Mouse (Mus musculus): ENCODE data around the gene Wdr64.

The Wdr64 gene

DNA sequence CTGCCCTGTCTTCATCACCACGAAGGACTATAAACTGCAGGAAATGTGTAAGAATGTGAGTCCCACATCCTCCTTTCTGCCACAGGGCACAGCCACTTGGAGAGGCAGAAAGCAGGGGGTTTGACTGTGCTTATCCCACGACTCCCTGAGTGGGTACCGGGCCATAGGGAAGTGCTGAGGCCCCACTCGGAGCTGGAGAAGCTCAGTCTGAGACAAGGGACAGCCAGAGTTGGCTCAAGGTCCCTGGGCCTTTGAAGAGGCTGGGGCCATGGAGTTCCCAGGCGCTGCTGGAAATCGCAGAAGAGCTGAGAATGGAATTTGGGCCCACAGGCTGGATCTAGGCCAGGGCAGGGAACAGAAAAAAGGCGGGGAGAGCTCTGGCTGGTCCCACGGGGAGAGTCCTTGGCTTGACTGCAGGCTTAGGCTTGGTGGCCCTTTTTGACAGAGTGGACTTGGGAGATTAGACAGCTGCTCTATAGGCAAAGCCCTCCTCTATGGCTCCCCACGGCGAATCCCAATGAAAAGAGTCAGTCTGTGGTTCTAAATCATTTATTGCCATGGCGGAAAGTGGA, 14.0 kb downstream of the Wdr64 start:
- intact Hi-C loops (cut with DNase I): no loop called here

- intact Hi-C loops (cut with DNase I): no loop called here
These were observed 18.4 kb downstream of the Wdr64 start for GRCm38 (mm10) chr1:175716832-175717231.

- intact Hi-C loops (cut with DNase I): no loop called here
These were observed 27.4 kb downstream of the Wdr64 start for GRCm38 (mm10) chr1:175725771-175726170.

- intact Hi-C loops (cut with DNase I): no loop called here
These were observed 56.4 kb downstream of the Wdr64 start for GRCm38 (mm10) chr1:175754576-175755364.

GRCm38 (mm10) chr1:175794668-175795067, 96.3 kb downstream of the Wdr64 start:
- intact Hi-C loops (cut with DNase I): no loop called here

DNA sequence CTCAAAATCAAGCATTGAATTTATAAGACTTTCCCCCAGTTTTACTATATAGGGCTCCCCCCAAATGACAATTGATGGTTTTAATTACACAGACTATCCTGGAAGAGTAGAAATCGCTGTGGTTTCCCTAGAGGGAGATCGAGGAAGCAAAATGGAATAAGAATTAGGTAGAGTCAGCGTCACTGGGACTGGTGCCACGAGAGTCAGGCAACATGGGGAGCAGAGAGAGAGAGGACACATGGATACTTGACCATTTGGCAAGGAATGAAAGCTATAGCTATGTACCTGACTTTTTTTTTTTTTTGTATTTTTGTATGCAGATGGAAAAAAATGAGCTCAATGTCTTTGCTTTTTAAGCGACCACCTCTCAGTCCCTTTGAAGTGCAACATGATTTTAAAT, 110.0 kb downstream of the Wdr64 start:
- intact Hi-C loops (cut with DNase I): no loop called here

DNA sequence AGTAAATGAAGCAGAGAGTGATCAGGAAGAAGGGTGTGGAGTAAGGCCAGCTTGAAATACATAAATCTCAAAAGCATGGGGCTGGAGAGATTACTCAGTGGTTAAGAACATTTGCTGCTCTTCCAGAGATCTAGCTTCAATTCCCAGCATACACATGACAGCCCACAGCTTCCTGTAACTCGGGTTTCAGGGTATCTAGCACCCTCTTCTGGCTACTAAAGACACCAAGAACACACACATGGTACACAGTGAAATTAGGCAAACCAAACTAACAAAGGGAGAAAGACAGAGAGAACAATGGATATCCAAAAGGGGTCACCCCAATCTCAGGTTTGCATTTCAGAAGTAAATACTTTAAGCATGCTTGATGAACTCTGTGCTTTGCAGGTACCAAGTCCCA, 113.2 kb downstream of the Wdr64 start:
- intact Hi-C loops (cut with DNase I): no loop called here

DNA sequence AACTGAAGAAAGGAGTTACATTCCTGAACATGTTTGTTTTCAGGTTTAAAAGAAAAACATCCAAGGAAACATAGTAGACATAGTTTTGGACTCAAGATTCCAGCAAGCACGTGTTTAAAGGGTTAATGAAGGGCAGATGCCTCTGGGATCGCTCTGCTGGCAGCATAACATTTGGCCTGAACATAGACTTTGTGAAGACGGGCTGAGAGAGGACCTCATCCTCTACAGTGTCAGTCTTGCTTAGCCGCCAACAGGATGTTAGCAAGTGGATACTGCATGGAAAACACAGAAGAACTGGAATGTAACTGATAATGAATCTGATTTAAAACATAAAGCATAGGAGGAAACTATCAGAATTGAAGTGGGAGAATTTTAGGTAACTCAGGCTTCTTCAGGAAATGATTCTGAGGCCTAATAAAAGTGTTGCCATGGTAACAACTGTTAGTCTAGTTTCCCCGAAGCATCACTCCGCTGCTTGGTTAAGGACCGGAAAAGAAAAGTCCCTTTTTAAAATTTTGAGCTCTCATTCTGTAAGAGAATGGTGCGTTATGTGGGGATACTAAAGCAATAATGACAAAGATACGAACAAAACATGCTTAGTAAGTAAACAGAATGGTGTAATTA, 125.5 kb downstream of the Wdr64 start:
- intact Hi-C loops (cut with DNase I): no loop called here

DNA sequence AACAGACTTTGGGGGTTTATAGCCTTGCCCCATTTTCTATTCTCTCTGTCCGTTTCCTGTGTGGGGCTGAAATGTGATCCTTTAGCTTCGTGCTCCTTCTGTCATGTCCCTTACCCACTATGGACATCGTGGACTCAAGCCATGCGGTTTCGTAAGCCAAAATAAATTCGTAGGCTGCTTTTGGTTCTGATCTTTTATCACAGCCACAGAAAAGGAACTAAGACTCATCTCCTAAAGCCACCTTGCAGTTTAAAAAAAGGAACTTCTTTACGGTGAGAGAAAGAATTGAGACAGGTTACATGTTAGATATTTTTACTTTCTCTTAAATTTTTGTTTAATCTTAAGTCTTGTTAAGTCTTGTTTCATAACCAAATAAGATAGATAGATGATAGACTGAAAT, 130.1 kb downstream of the Wdr64 start:
- intact Hi-C loops (cut with DNase I): no loop called here

DNA sequence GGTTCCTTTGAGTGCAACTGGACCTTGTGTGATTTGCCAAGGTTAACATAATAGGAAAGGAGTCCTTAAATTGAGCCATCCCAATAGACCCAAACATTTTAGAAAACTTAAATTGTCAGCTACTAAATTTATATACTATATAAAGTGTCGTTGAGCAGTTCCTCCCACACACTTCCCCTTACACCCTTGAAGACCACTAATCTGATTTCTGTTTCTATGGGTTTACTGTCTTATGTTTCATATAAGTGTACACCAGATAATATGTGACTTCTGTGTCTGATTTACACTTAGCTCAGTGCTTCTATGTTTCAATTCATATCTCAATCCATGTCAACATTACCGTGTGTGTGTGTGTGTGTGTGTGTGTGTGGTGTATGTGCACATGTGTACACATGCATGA, 130.8 kb downstream of the Wdr64 start:
- intact Hi-C loops (cut with DNase I): no loop called here

GRCm38 (mm10) chr1:175855515-175855914, 157.1 kb downstream of the Wdr64 start:
- intact Hi-C loops (cut with DNase I): no loop called here
